ENCODE assay signal across 15 mouse cellular contexts in the genomic region with DNA sequence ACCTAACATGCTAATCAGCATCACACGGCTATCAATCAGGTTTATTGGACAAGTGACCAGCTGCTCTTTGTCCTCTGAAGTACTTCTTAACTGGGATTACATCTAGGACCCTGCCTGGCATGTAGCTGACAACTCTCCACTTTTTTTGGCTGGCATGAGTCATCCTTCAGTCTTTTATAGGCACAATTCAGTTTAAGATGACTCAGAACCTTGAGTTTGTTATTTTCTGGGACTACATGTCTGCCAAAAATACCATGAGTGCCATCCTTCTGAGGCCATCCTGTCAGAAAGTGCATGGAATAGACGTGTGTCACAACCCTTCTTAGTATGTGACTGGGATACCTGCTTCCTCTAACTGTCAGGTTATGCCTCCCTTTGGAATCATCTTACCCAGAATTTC.
DNase-seq lines count a peak whose midpoint lies in the region; ATAC-seq and TF ChIP-seq lines count a peak whose summit lies in the region.
"Had no signal": no experiment of that assay in that cellular context is flagged by ENCODE, and none has a peak within 500 bp of the region (broad histone marks: within the 10 kb centered on the region; RNA-seq: fewer than 3 reads in every experiment).

No protein-coding gene starts in this region.

- no peak overlapping the region for H3K9ac ChIP-seq in liver, embryonic 12.5 days
- no peak overlapping the region for H3K9ac ChIP-seq in midbrain, postnatal 0 days (replicated peaks; ENCODE audit: low read length, poor library complexity, severe bottlenecking)
- H3K9ac ChIP-seq: limb, embryonic 12.5 days had no signal

- H3K36me3 ChIP-seq in liver, embryonic 12.5 days = no peaks in the 10 kb centered on the region
- H3K36me3 ChIP-seq in midbrain, postnatal 0 days (ENCODE audit: insufficient read depth, low read length) = no peaks in the 10 kb centered on the region
- H3K36me3 ChIP-seq: forebrain, embryonic 10.5 days; limb, embryonic 12.5 days had no signal

- TF ChIP-seq CTCF in embryonic fibroblast, embryonic 13.5 days (IDR thresholded peaks at IDR 0.05; ENCODE audit: borderline replicate concordance, insufficient read depth, low read length) = no peak
- no peak for TF ChIP-seq CTCF in midbrain, postnatal 0 days (IDR thresholded peaks at IDR 0.05)

- H3K27ac ChIP-seq in embryonic fibroblast, embryonic 13.5 days (ENCODE audit: insufficient read depth, low read length) = peak overlapping the region; percentile 80
- no peak overlapping the region for H3K27ac ChIP-seq in liver, embryonic 12.5 days
- H3K27ac ChIP-seq in midbrain, postnatal 0 days (ENCODE audit: low read depth, low read length) = no peak overlapping the region
- H3K27ac ChIP-seq: forebrain, embryonic 10.5 days; limb, embryonic 12.5 days had no signal

- no peaks in the 10 kb centered on the region for H3K9me3 ChIP-seq in liver, embryonic 12.5 days (replicated peaks)
- no peaks in the 10 kb centered on the region for H3K9me3 ChIP-seq in midbrain, postnatal 0 days (ENCODE audit: low read length)
- H3K9me3 ChIP-seq: forebrain, embryonic 10.5 days; limb, embryonic 12.5 days had no signal

- peaks cover 6% of the 10 kb centered on the region for H3K4me1 ChIP-seq in embryonic fibroblast, embryonic 13.5 days (ENCODE audit: control insufficient read depth, insufficient read depth, low read length)
- H3K4me1 ChIP-seq in liver, embryonic 12.5 days = no peaks in the 10 kb centered on the region
- no peaks in the 10 kb centered on the region for H3K4me1 ChIP-seq in midbrain, postnatal 0 days (ENCODE audit: insufficient read depth, low read length)
- H3K4me1 ChIP-seq: forebrain, embryonic 10.5 days; limb, embryonic 12.5 days had no signal

- H3K4me3 ChIP-seq in embryonic fibroblast, embryonic 13.5 days (ENCODE audit: insufficient read depth, low read length) = no peak overlapping the region
- no peak overlapping the region for H3K4me3 ChIP-seq in liver, embryonic 12.5 days
- no peak overlapping the region for H3K4me3 ChIP-seq in midbrain, postnatal 0 days (ENCODE audit: low read depth, low read length)
- H3K4me3 ChIP-seq: forebrain, embryonic 10.5 days; limb, embryonic 12.5 days had no signal

- intact Hi-C loops in heart, postnatal 25 days (cut with DNase I) = no loop called here

- no peak for ATAC-seq in liver, embryonic 12.5 days
- no peak for ATAC-seq in midbrain, postnatal 0 days (ENCODE audit: low FRiP score)

- TF ChIP-seq POLR2A in embryonic fibroblast, embryonic 13.5 days (IDR thresholded peaks at IDR 0.05; ENCODE audit: low read depth, low read length) = no peak

- WGBS in liver, embryonic 12.5 days (ENCODE audit: insufficient replicate concordance) = 40% methylated on average over 2 of the region's 2 CpGs
- 54% methylated on average over 2 of the region's 2 CpGs for WGBS in midbrain, postnatal 0 days

- H3K27me3 ChIP-seq in liver, embryonic 12.5 days (replicated peaks) = no peaks in the 10 kb centered on the region
- H3K27me3 ChIP-seq in midbrain, postnatal 0 days (ENCODE audit: insufficient read depth, low read length) = no peaks in the 10 kb centered on the region
- H3K27me3 ChIP-seq: limb, embryonic 12.5 days had no signal

- DNase-seq in heart, adult 11 months = peak; percentile 45
- no peak for DNase-seq in heart, postnatal 25 days (ENCODE audit: low spot score)
- DNase-seq in 3T3-L1 (ENCODE audit: low read depth, low spot score) = peak; percentile 95
- DNase-seq in Muller cell, postnatal 12 days (ENCODE audit: inconsistent ontology term) = peak; percentile 94
- no peak for DNase-seq in midbrain, postnatal 0 days (ENCODE audit: low spot score)
- DNase-seq: cerebellum, adult 8-10 months; heart, postnatal 36 days; lung, postnatal 4 days; midbrain, embryonic 14.5 days; retina, postnatal 1 day; thymus, adult 18-20 months had no signal

- H3K4me2 ChIP-seq in liver, embryonic 12.5 days = no peak overlapping the region
- H3K4me2 ChIP-seq in midbrain, postnatal 0 days (ENCODE audit: low read depth, low read length, poor library complexity, severe bottlenecking) = no peak overlapping the region
- H3K4me2 ChIP-seq: limb, embryonic 12.5 days had no signal

Comparison
In these comparisons a context has a peak if more than half of its experiments do, and no peak if none do; other contexts are left out.
1. DNase-seq: peak in heart, adult 11 months (single experiment), 3T3-L1 (single experiment) and Muller cell, postnatal 12 days (single experiment); none in heart, postnatal 25 days (single experiment) and midbrain, postnatal 0 days (single experiment).